Mouse (Mus musculus) MEL (cell line): ENCODE results near the gene Comp.

ENCODE experiments used
- BHLHE40 ChIP-seq: IDR thresholded peaks from 2 replicates; pipeline ENCODE4 v1.6.1; 2012; ENCODE audit warnings: low read depth, mild to moderate bottlenecking, inconsistent platforms, low read length, improper control_type of control experiment, borderline replicate concordance
- CHD1 ChIP-seq: IDR thresholded peaks from 2 replicates; pipeline ENCODE4 v1.6.1; 2012; ENCODE audit warnings: low read depth, mild to moderate bottlenecking, inconsistent platforms, low read length, improper control_type of control experiment
- CHD2 ChIP-seq: IDR thresholded peaks from 2 replicates; pipeline ENCODE4 v1.6.1; 2011; ENCODE audit warnings: low read length, improper control_type of control experiment
- CTCF ChIP-seq, 3 experiments: IDR thresholded peaks in 2 of 3; conservative IDR thresholded peaks in 1 of 3; 2 replicates each; pipeline ENCODE4 v1.5.1; 2011 to 2012; ENCODE audit warnings: low read length in 3 of 3, low read depth in 2 of 3, mild to moderate bottlenecking in 2 of 3, improper control_type of control experiment in 1 of 3, inconsistent platforms in 1 of 3, mixed read lengths in 1 of 3, moderate library complexity in 1 of 3; ENCODE audit not compliant: control insufficient read depth in 1 of 3, insufficient read depth in 1 of 3, poor library complexity in 1 of 3, severe bottlenecking in 1 of 3
- ETS1 ChIP-seq: IDR thresholded peaks from 2 replicates; pipeline ENCODE4 v1.6.1; 2012; ENCODE audit warnings: low read depth, mild to moderate bottlenecking, inconsistent platforms, low read length, improper control_type of control experiment, moderate library complexity
- GATA1 ChIP-seq: IDR thresholded peaks from 2 replicates; pipeline ENCODE4 v1.6.1; 2011; ENCODE audit warnings: low read depth, low read length, improper control_type of control experiment
- JUND ChIP-seq: IDR thresholded peaks from 2 replicates; pipeline ENCODE4 v1.6.1; 2011; ENCODE audit warnings: low read depth, mild to moderate bottlenecking, improper control_type of control experiment, low read length
- NELFE ChIP-seq: IDR thresholded peaks from 2 replicates; pipeline ENCODE4 v1.6.1; 2011; ENCODE audit warnings: low read depth, low read length, improper control_type of control experiment
- POLR2A ChIP-seq, 2 experiments: IDR thresholded peaks; 2 replicates each; pipeline ENCODE4 v1.6.1; 2011 to 2012; ENCODE audit warnings: low read length in 2 of 2, mild to moderate bottlenecking in 2 of 2, control low read depth in 1 of 2, improper control_type of control experiment in 1 of 2, low read depth in 1 of 2, moderate library complexity in 1 of 2; ENCODE audit not compliant: control insufficient read depth in 1 of 2, insufficient read depth in 1 of 2, poor library complexity in 1 of 2
- POLR2AphosphoS5 ChIP-seq: IDR thresholded peaks from 2 replicates; pipeline ENCODE4 v1.6.1; 2012; ENCODE audit warnings: low read depth, borderline replicate concordance, mild to moderate bottlenecking, inconsistent platforms, low read length, moderate library complexity, mixed read lengths
- TAL1 ChIP-seq: IDR thresholded peaks from 2 replicates; pipeline ENCODE4 v1.6.1; 2012; ENCODE audit warnings: mild to moderate bottlenecking, inconsistent platforms, low read length, moderate library complexity, mixed read lengths
- ZKSCAN1 ChIP-seq: IDR thresholded peaks from 2 replicates; pipeline ENCODE4 v1.6.1; 2012; ENCODE audit warnings: low read depth, mild to moderate bottlenecking, inconsistent platforms, low read length, improper control_type of control experiment, moderate library complexity
- ZNF384 ChIP-seq: IDR thresholded peaks from 2 replicates; pipeline ENCODE4 v1.6.1; 2012; ENCODE audit warnings: low read depth, mild to moderate bottlenecking, inconsistent platforms, low read length, improper control_type of control experiment

DNA sequence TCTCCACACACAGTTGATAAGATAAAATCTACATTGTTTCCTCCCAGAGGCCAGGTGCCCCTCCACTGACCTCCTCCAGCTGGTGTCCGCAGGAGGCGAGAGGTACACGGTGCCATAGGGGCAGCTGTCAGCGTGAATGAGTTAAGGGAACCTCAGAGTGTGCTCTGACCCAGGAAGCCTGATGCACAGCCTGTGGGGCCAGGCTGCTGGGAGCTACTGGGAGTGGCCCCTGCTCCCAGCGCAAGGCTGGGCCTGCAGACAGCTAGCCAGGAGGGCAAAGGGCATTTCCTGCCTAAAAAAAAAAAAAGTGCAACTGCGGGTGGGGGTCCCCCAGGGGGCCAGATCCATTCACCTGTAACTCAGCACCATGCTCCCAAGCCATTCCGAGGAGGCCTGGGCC lies 31.8 kb downstream of the Comp start:
- TF ChIP-seq BHLHE40 (no peak), CTCF (IDR thresholded peaks at IDR 0.05 in 2 of 3, conservative IDR thresholded peaks at IDR 0.05 in 1 of 3; ENCODE audit: control insufficient read depth in 1 of 3, insufficient read depth in 1 of 3, low read depth in 2 of 3, low read length in 3 of 3, poor library complexity in 1 of 3, severe bottlenecking in 1 of 3) (no peak), CHD1 (no peak), JUND (no peak), ETS1 (no peak), POLR2A (IDR thresholded peaks at IDR 0.05; ENCODE audit: control insufficient read depth in 1 of 2, insufficient read depth in 1 of 2, low read depth in 1 of 2, low read length in 2 of 2, poor library complexity in 1 of 2) (no peak), POLR2AphosphoS5 (no peak), NELFE (no peak), GATA1 (no peak), ZKSCAN1 (no peak), CHD2 (no peak), ZNF384 (no peak), TAL1 (no peak)
